In the genomic region with DNA sequence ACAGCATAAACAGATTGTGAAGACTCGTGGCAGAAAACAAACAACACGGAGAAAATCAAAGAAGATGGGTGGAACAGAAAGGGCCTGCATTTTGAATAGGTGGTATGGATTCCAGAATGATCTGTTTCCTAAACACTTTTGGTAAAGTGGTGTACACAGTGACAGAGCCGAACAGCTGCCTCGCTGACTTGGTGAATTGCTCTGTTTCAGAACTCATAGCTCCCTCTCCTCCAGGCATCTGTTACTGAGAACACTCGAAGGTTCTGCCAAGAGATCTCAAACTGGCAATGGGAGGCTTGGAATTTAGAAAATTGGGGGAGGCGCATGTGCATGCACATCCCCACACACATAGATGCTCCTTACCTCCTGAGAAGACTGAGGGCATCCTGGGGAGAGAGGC, we compare ENCODE assay signal across 17 mouse cellular contexts.
DNase-seq lines count a peak whose midpoint lies in the region; ATAC-seq and TF ChIP-seq lines count a peak whose summit lies in the region.
"Had no signal": no experiment of that assay in that cellular context is flagged by ENCODE, and none has a peak within 500 bp of the region (broad histone marks: within the 10 kb centered on the region; RNA-seq: fewer than 3 reads in every experiment).

No protein-coding gene starts in this region.

- no peaks in the 10 kb centered on the region for H3K79me2 ChIP-seq in heart, adult 2 months (replicated peaks; ENCODE audit: control insufficient read depth, insufficient read depth, low read length)

- H3K36me3 ChIP-seq in forebrain, embryonic 14.5 days (ENCODE audit: control insufficient read depth, insufficient read depth, low read length) = no peaks in the 10 kb centered on the region
- H3K36me3 ChIP-seq in forebrain, embryonic 11.5 days (ENCODE audit: control insufficient read depth, insufficient read depth, low read length) = no peaks in the 10 kb centered on the region
- H3K36me3 ChIP-seq in forebrain, postnatal 0 days (ENCODE audit: insufficient read depth) = no peaks in the 10 kb centered on the region
- no peaks in the 10 kb centered on the region for H3K36me3 ChIP-seq in intestine, embryonic 15.5 days
- H3K36me3 ChIP-seq in heart, adult 2 months (ENCODE audit: control insufficient read depth, insufficient read depth, low read length) = no peaks in the 10 kb centered on the region
- no peaks in the 10 kb centered on the region for H3K36me3 ChIP-seq in kidney, adult 2 months (ENCODE audit: control insufficient read depth, insufficient read depth, low read length)
- H3K36me3 ChIP-seq: kidney, embryonic 15.5 days; limb, embryonic 10.5 days; liver, embryonic 13.5 days; midbrain, embryonic 10.5 days; neural tube, embryonic 15.5 days had no signal

- no peak for TF ChIP-seq POLR2A in heart, adult 2 months (IDR thresholded peaks at IDR 0.05; ENCODE audit: insufficient read depth, low read depth, low read length)
- no peak for TF ChIP-seq POLR2A in kidney, adult 2 months (IDR thresholded peaks at IDR 0.05; ENCODE audit: low read depth, low read length)

- TF ChIP-seq EP300 in heart, adult 2 months (IDR thresholded peaks at IDR 0.05; ENCODE audit: insufficient read depth, low read depth, low read length) = no peak

- DNase-seq in forebrain, embryonic 14.5 days (ENCODE audit: low spot score) = peak; percentile 77
- DNase-seq in forebrain, embryonic 11.5 days (ENCODE audit: low spot score) = no peak
- DNase-seq in forebrain, postnatal 0 days = peak; percentile 77
- DNase-seq in left cerebral cortex, adult 2 months (ENCODE audit: extremely low spot score in 1 of 2, low spot score in 2 of 2) = peak; percentile 19 to 23
- peak; percentile 56 to 62 for DNase-seq in right cerebral cortex, postnatal 36 days (ENCODE audit: low spot score in 2 of 2)
- no peak for DNase-seq in heart, adult 2 months
- no peak for DNase-seq in kidney, adult 2 months
- DNase-seq: adrenal gland, postnatal 10 days; cerebellum, postnatal 25 days; heart, postnatal 14 days; liver, embryonic 13.5 days; lung, postnatal 14 days had no signal

- WGBS in forebrain, embryonic 14.5 days = 75% methylated on average over 6 of the region's 6 CpGs
- WGBS in forebrain, embryonic 11.5 days = 86% methylated on average over 6 of the region's 6 CpGs
- 49% methylated on average over 6 of the region's 6 CpGs for WGBS in forebrain, postnatal 0 days
- 80% methylated on average over 6 of the region's 6 CpGs for whole genome bisulfite sequencing in intestine, embryonic 15.5 days
- 91% methylated on average over 6 of the region's 6 CpGs for WGBS in heart, adult 2 months
- WGBS in kidney, adult 2 months = 93% methylated on average over 6 of the region's 6 CpGs

- no peak overlapping the region for H3K9ac ChIP-seq in forebrain, embryonic 14.5 days (ENCODE audit: low read length)
- H3K9ac ChIP-seq in forebrain, embryonic 11.5 days (ENCODE audit: low read length) = no peak overlapping the region
- H3K9ac ChIP-seq in forebrain, postnatal 0 days = no peak overlapping the region
- H3K9ac ChIP-seq in intestine, embryonic 15.5 days = no peak overlapping the region
- H3K9ac ChIP-seq in heart, adult 2 months (ENCODE audit: low read depth, low read length) = no peak overlapping the region
- H3K9ac ChIP-seq: kidney, embryonic 15.5 days; liver, embryonic 13.5 days; neural tube, embryonic 15.5 days had no signal

- no peak overlapping the region for H3K4me3 ChIP-seq in forebrain, embryonic 14.5 days (ENCODE audit: low read depth, low read length)
- no peak overlapping the region for H3K4me3 ChIP-seq in forebrain, embryonic 11.5 days (ENCODE audit: low read depth, low read length)
- no peak overlapping the region for H3K4me3 ChIP-seq in forebrain, postnatal 0 days (ENCODE audit: low read depth, low read length)
- no peak overlapping the region for H3K4me3 ChIP-seq in left cerebral cortex, adult 2 months
- H3K4me3 ChIP-seq in intestine, embryonic 15.5 days (replicated peaks) = no peak overlapping the region
- no peak overlapping the region for H3K4me3 ChIP-seq in heart, adult 2 months
- H3K4me3 ChIP-seq in kidney, adult 2 months (ENCODE audit: insufficient read depth, low read depth, low read length) = no peak overlapping the region
- H3K4me3 ChIP-seq: kidney, embryonic 15.5 days; limb, embryonic 10.5 days; liver, embryonic 13.5 days; midbrain, embryonic 10.5 days; neural tube, embryonic 15.5 days had no signal

- peak; percentile 79; the same call in 1 of the 2 replicates for ATAC-seq in forebrain, embryonic 14.5 days
- no peak for ATAC-seq in forebrain, embryonic 11.5 days (replicated peaks; ENCODE audit: low FRiP score)
- peak; percentile 86 for ATAC-seq in forebrain, postnatal 0 days
- no peak for ATAC-seq in intestine, embryonic 15.5 days

- H3K4me1 ChIP-seq in forebrain, embryonic 14.5 days (ENCODE audit: control insufficient read depth, insufficient read depth, low read length) = no peaks in the 10 kb centered on the region
- no peaks in the 10 kb centered on the region for H3K4me1 ChIP-seq in forebrain, embryonic 11.5 days (replicated peaks; ENCODE audit: control insufficient read depth, insufficient read depth, low read length)
- no peaks in the 10 kb centered on the region for H3K4me1 ChIP-seq in forebrain, postnatal 0 days (ENCODE audit: insufficient read depth)
- H3K4me1 ChIP-seq in intestine, embryonic 15.5 days (replicated peaks) = peaks cover 7% of the 10 kb centered on the region; the same call in 1 of the 2 replicates
- H3K4me1 ChIP-seq in heart, adult 2 months (ENCODE audit: control insufficient read depth, insufficient read depth, low read length) = peaks cover 3% of the 10 kb centered on the region; the same call in 1 of the 2 replicates
- H3K4me1 ChIP-seq in kidney, adult 2 months (ENCODE audit: control insufficient read depth, insufficient read depth, low read length) = no peaks in the 10 kb centered on the region
- H3K4me1 ChIP-seq: liver, embryonic 13.5 days; midbrain, embryonic 10.5 days had no signal

- no peaks in the 10 kb centered on the region for H3K9me3 ChIP-seq in forebrain, embryonic 14.5 days (replicated peaks; ENCODE audit: control insufficient read depth, low read length)
- H3K9me3 ChIP-seq in forebrain, embryonic 11.5 days (ENCODE audit: control insufficient read depth, low read length) = no peaks in the 10 kb centered on the region
- no peaks in the 10 kb centered on the region for H3K9me3 ChIP-seq in forebrain, postnatal 0 days (ENCODE audit: low read length)
- H3K9me3 ChIP-seq in intestine, embryonic 15.5 days = no peaks in the 10 kb centered on the region
- H3K9me3 ChIP-seq: kidney, embryonic 15.5 days; limb, embryonic 10.5 days; midbrain, embryonic 10.5 days; neural tube, embryonic 15.5 days had no signal

- H3K27ac ChIP-seq in forebrain, embryonic 14.5 days (ENCODE audit: low read depth, low read length) = no peak overlapping the region
- no peak overlapping the region for H3K27ac ChIP-seq in forebrain, embryonic 11.5 days (ENCODE audit: low read depth, low read length)
- no peak overlapping the region for H3K27ac ChIP-seq in forebrain, postnatal 0 days (ENCODE audit: low read depth, low read length)
- H3K27ac ChIP-seq in left cerebral cortex, adult 2 months = no peak overlapping the region
- H3K27ac ChIP-seq in intestine, embryonic 15.5 days = no peak overlapping the region
- H3K27ac ChIP-seq in heart, adult 2 months = no peak overlapping the region
- H3K27ac ChIP-seq in kidney, adult 2 months (ENCODE audit: insufficient read depth, low read depth, low read length) = no peak overlapping the region
- H3K27ac ChIP-seq: kidney, embryonic 15.5 days; limb, embryonic 10.5 days; liver, embryonic 13.5 days; midbrain, embryonic 10.5 days; neural tube, embryonic 15.5 days had no signal

- intact Hi-C loops in left cerebral cortex, adult 2 months (cut with DNase I) = no loop called here
- intact Hi-C loops in heart, adult 2 months (cut with DNase I) = no loop called here

- H3K4me2 ChIP-seq in forebrain, embryonic 14.5 days (ENCODE audit: low read length) = no peak overlapping the region
- H3K4me2 ChIP-seq in forebrain, embryonic 11.5 days (ENCODE audit: low read depth, low read length, severe bottlenecking) = no peak overlapping the region
- H3K4me2 ChIP-seq in forebrain, postnatal 0 days (ENCODE audit: low read depth) = no peak overlapping the region
- H3K4me2 ChIP-seq in intestine, embryonic 15.5 days (replicated peaks) = no peak overlapping the region
- H3K4me2 ChIP-seq: kidney, embryonic 15.5 days; liver, embryonic 13.5 days; neural tube, embryonic 15.5 days had no signal

- no peak for TF ChIP-seq CTCF in forebrain, postnatal 0 days (IDR thresholded peaks at IDR 0.05; ENCODE audit: low read depth)
- no peak for TF ChIP-seq CTCF in left cerebral cortex, adult 2 months (IDR thresholded peaks at IDR 0.05)
- TF ChIP-seq CTCF in heart, adult 2 months (IDR thresholded peaks at IDR 0.05) = no peak
- TF ChIP-seq CTCF in kidney, adult 2 months (conservative IDR thresholded peaks at IDR 0.05; ENCODE audit: insufficient read depth, insufficient read length, low read depth, low read length) = no peak

- no peaks in the 10 kb centered on the region for H3K27me3 ChIP-seq in forebrain, embryonic 14.5 days (replicated peaks; ENCODE audit: control insufficient read depth, insufficient read depth, low read length)
- H3K27me3 ChIP-seq in forebrain, embryonic 11.5 days (ENCODE audit: control insufficient read depth, insufficient read depth, low read length) = no peaks in the 10 kb centered on the region
- no peaks in the 10 kb centered on the region for H3K27me3 ChIP-seq in forebrain, postnatal 0 days (ENCODE audit: insufficient read depth, low read length)
- H3K27me3 ChIP-seq in intestine, embryonic 15.5 days (replicated peaks) = no peaks in the 10 kb centered on the region
- H3K27me3 ChIP-seq in heart, adult 2 months (ENCODE audit: control insufficient read depth, insufficient read depth, low read length) = no peaks in the 10 kb centered on the region
- H3K27me3 ChIP-seq in kidney, adult 2 months (replicated peaks; ENCODE audit: control insufficient read depth, insufficient read depth, low read length) = no peaks in the 10 kb centered on the region
- H3K27me3 ChIP-seq: kidney, embryonic 15.5 days; liver, embryonic 13.5 days; neural tube, embryonic 15.5 days had no signal

Comparison
In these comparisons a context has a peak if more than half of its experiments do, and no peak if none do; other contexts are left out.
1. ATAC-seq: peak in forebrain, embryonic 14.5 days (single experiment) and forebrain, postnatal 0 days (single experiment); none in forebrain, embryonic 11.5 days (single experiment) and intestine, embryonic 15.5 days (single experiment).
2. DNase-seq: peak in forebrain, embryonic 14.5 days (single experiment), forebrain, postnatal 0 days (single experiment), left cerebral cortex, adult 2 months (2 of 2) and right cerebral cortex, postnatal 36 days (2 of 2); none in forebrain, embryonic 11.5 days (single experiment), heart, adult 2 months (0 of 2) and kidney, adult 2 months (single experiment).